Mouse (Mus musculus): ENCODE measurements around the gene Coch.
"Not testable (repeated sequence)": the region's sequence is repeated elsewhere in the genome, so short reads cannot be mapped to it uniquely, and the experiment has no call there.

Gene Coch

GRCm38 (mm10) chr12:51636689-51637470 lies 43.7 kb downstream of the Coch start:
- in situ Hi-C loops (cut with MboI), result no loop called here

- in situ Hi-C loops (cut with MboI), result no loop called here
Measured at GRCm38 (mm10) chr12:51641871-51642270, 48.7 kb downstream of the Coch start.

- in situ Hi-C loops (cut with MboI), result not testable (repeated sequence)
Measured at GRCm38 (mm10) chr12:51649401-51649800, 56.3 kb downstream of the Coch start.
